Mouse (Mus musculus) forebrain, postnatal 0 days (tissue): Measurements from ENCODE around the gene Socs5. TPM values are rescaled to one million over a fixed set of nuclear protein-coding genes. Genes with fewer than 3 reads are reported as not detected.

Experiments
- ATAC-seq: fragments of 200-750 bp; cut with Nextera tagmentation; 2 replicates; pipeline ENCODE4 v1.8.0; 2017; ENCODE audit warnings: mild to moderate bottlenecking, moderate library complexity
- DNase-seq: peaks from one replicate; pipeline ENCODE4 v3.0.0-alpha.2; 2015
- H3K27ac ChIP-seq: fragments of 300-500 bp; sonication (generic); 2 replicates; pipeline ENCODE4 v1.5.1; 2014; ENCODE audit warnings: low read depth, mild to moderate bottlenecking, antibody characterized with exemption, low read length, moderate library complexity, mixed read lengths
- H3K27me3 ChIP-seq: fragments of 300-500 bp; sonication (generic); 2 replicates; pipeline ENCODE4 v1.6.1; 2014; ENCODE audit warnings: mild to moderate bottlenecking, low read length, mixed read lengths; ENCODE audit not compliant: insufficient read depth
- H3K36me3 ChIP-seq: fragments of 300-500 bp; sonication (generic); 2 replicates; pipeline ENCODE4 v1.6.1; 2014; ENCODE audit warnings: mild to moderate bottlenecking, moderate library complexity; ENCODE audit not compliant: insufficient read depth
- H3K4me1 ChIP-seq: fragments of 300-500 bp; sonication (generic); 2 replicates; pipeline ENCODE4 v1.6.1; 2014; ENCODE audit warnings: antibody characterized with exemption; ENCODE audit not compliant: insufficient read depth
- H3K4me2 ChIP-seq: fragments of 300-500 bp; sonication (generic); 2 replicates; pipeline ENCODE4 v1.6.1; 2014; ENCODE audit warnings: low read depth, mild to moderate bottlenecking, moderate library complexity
- H3K4me3 ChIP-seq: fragments of 300-500 bp; sonication (generic); 2 replicates; pipeline ENCODE4 v1.5.1; 2014; ENCODE audit warnings: low read depth, low read length, mixed read lengths
- H3K9ac ChIP-seq: fragments of 300-500 bp; sonication (generic); 2 replicates; pipeline ENCODE4 v1.6.1; 2014; ENCODE audit warnings: mild to moderate bottlenecking
- H3K9me3 ChIP-seq: fragments of 300-500 bp; sonication (generic); 2 replicates; pipeline ENCODE4 v1.6.1; 2016; ENCODE audit warnings: low read length
- CTCF ChIP-seq: sonication (generic); IDR thresholded peaks from 2 replicates; pipeline ENCODE4 v1.5.1; 2016; ENCODE audit warnings: antibody characterized with exemption, control low read depth, low read depth
- WGBS: fragments of 180-500 bp; shearing (Covaris S2); extraction: QIAGEN DNeasy Blood & Tissue Kit; methylation state at CpG from one replicate; pipeline ENCODE4 v1.1.7; 2014; 5-methylcytosine and 5-hydroxymethylcytosine counted together
- microRNA-seq, 2 experiments: library from miRNA; unstranded; fragments of <30 nt; microRNA quantifications; one replicate each; pipeline ENCODE4; 2016
- polyA plus RNA-seq: library from polyadenylated mRNA; unstranded; fragments of >200 nt; fragmentation: Nextera tagmentation; extraction: Ambion mirVana; gene quantifications from 2 replicates; pipeline ENCODE4 v1.2.1, GENCODE M21; 2015
- total RNA-seq: library from RNA; depleted of rRNA; stranded (reverse); fragments of >200 nt; gene quantifications from 2 replicates; pipeline ENCODE4 v1.2.3, GENCODE M21; 2014; rRNA removed

Socs5 gene
- total and polyA plus RNA-seq, 2 experiments from 2014 or later: 11.8 to 20.2 TPM

DNA sequence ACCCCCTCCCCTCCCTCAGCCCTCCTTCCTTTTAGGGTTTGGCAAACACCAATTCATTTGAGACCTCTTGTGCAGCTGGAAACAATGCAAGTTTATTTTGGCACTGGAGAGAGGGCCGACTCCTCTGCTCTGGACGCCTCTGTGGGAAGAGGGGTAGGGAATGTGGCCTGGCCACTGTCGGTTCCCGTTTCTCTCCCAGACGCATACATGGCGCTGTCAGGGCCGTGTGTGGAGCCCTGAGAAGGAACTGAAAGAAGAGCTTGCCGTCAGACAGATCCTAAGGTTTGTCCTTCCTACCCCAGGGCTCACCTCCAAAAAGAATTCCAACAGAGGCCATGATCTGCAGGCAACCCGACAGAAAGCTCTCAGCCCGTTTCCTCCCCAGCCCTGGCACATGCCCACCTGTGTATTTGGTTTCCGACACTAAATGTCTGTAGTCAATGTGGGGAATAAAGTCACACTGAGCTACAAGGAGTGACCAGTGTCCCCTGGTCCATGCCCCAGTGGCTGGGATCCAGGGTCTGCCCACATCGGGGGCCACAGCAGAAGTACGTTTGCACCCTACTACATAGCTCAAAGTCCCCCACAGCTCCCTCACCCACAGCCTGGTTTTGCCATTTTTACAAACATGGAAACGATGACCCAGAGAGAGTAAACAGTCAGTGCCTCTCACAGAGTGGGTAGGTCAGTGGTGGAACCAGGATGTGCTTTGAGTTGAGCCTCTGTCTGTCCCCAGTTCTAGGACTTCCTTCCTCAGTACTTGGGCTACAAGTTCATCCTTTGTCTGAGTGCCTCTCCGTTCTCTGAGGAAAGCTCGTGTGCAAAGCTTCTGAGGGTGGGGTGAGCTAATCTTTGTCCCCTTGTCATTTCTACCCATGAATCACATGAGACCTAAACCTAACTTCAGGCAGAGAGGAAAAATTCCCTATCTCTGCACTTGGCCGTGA is 68.9 kb downstream of the Socs5 start:
- no peak overlapping the region for H3K9ac ChIP-seq
- H3K27ac ChIP-seq: no peak overlapping the region
- no peak overlapping the region for H3K4me2 ChIP-seq
- H3K4me1 ChIP-seq: no peaks in the 10 kb centered on the region
- no peaks in the 10 kb centered on the region for H3K27me3 ChIP-seq
- H3K9me3 ChIP-seq: 0 out of 2 replicates have a peak, but pooled peaks cover 4% of the 10 kb centered on the region
- H3K4me3 ChIP-seq: no peak overlapping the region
- 82% methylated on average over 17 of the region's 17 CpGs for WGBS
- TF ChIP-seq CTCF: no peak
- ATAC-seq (no peak), DNase-seq (no peak)
- H3K36me3 ChIP-seq: no peaks in the 10 kb centered on the region

DNA sequence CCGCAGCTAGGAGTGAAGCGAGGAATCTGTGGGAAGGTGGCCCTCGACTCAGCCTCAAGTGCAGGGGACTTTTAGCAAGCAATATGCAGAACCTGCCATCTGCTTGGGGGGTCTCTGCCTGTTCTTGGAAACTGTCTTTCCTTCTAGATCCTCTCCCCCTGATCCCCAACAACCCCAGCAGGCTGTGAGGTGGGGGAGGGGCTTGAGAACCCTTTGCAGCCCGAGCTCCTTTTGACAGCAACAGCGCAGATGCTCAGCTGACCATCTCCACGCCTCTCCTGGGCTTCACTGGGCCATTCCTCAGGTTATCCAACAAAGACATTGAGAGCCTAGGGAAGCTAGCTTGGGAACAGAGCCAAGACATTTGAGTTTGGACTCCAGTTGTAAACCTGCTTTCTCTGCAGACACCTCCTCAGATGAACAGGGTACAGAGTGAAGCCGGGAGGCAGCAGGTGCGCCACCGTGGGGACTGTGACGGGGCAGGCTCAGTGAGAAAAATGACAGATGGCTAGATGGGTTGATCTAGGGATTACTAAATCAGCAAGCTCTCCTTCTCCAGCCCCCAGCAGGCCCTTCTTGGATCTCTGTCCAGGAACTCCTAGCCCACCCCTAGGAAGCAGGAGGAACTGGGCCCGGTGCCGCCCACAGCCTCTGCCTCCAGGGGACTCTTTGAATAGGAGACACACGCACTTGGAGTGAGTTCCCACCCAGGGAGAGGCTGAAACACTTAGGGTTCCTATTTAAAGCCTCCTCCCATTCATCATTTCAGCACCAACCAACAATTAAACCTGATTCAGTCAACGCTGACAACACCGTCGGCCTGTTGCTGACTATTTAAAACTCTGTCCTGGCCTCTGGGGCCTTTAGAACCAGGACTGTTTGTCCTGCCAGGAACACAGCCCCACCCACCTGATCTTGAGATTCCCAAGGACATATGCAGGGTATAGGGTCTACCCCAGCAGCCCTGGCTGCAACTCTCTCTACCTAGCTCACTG is 71.4 kb downstream of the Socs5 start:
- Histone ChIP-seq H3K4me2 (no peak overlapping the region), H3K9ac (no peak overlapping the region), H3K4me3 (no peak overlapping the region), H3K4me1 (no peaks in the 10 kb centered on the region), H3K36me3 (no peaks in the 10 kb centered on the region), H3K27ac (no peak overlapping the region), H3K9me3 (no peaks in the 10 kb centered on the region), H3K27me3 (no peaks in the 10 kb centered on the region)
- DNase-seq (peak; percentile 10), ATAC-seq (0 out of 2 replicates have a peak, but pooled peaks have one; percentile 8)
- TF ChIP-seq CTCF: no peak
- WGBS: 26% methylated on average over 16 of the region's 16 CpGs

DNA sequence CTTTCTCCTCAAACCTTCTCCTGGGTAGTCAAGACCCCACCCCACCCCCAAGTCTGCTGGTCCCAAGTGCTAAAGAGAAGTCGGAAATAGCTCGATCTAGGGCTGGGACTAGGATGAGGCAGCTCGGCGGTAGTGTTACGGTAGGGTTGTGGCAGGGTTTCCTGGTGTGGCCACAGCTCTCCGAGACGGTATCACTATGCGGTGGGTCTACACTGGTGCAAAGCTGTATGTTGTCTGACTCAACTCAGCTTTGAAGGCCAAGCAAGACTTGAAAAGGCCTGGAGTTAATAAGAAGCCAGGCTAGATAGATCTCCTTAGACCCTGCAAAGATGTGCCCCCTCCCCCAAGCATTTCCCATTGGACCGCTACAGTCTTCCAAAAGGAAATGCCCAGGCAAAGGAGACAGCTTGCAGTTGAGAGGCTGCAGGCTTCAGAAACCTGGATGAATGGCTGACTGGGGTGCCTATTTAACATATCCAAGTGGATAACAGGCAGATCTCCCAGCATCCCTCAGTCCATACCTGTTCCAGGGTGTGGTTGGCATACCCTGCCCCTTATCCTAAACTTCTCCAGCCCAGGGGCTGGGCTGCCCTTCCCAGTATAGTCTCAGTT is 72.6 kb downstream of the Socs5 start:
- no peaks in the 10 kb centered on the region for H3K36me3 ChIP-seq
- 90% methylated on average over 9 of the region's 9 CpGs for WGBS
- H3K27ac ChIP-seq: no peak overlapping the region
- H3K27me3 ChIP-seq: no peaks in the 10 kb centered on the region
- H3K9ac ChIP-seq: no peak overlapping the region
- no peak for TF ChIP-seq CTCF
- no peak for ATAC-seq
- no peak overlapping the region for H3K4me2 ChIP-seq
- no peak overlapping the region for H3K4me3 ChIP-seq
- no peaks in the 10 kb centered on the region for H3K9me3 ChIP-seq
- H3K4me1 ChIP-seq: no peaks in the 10 kb centered on the region
- no peak for DNase-seq

DNA sequence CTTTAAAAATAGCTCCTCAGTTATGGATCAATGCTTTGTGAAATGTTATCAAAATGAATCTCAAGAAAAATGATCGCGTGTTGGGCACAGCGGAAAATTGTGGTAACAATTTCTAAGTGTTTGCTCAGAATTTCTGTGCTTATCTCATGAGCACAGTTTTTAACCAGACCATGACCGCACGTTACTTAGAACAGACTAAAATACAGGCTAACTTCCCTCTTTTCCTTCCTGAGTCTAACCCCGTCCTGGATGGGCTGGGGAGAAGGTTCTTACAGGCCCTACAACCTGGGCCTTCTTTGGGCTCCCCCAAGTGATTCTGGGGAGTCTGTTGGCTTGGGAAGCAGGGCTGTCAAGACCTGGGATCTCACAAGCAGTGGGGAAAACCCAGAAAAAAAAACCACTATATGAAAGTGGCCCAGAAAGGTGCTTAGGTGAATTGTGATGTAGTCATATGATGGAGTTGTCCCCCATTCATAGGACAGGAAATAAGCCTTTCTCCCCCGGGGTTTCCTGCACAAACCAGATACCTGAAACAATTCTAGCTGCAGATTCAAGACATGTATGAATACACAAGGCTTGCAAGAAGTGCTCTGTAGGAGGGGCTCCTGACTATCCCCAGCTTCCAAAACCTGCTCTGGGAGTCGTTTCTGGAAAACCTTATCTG is 74.3 kb downstream of the Socs5 start:
- H3K9me3 ChIP-seq: no peaks in the 10 kb centered on the region
- no peak for DNase-seq
- no peaks in the 10 kb centered on the region for H3K27me3 ChIP-seq
- no peak overlapping the region for H3K9ac ChIP-seq
- no peaks in the 10 kb centered on the region for H3K4me1 ChIP-seq
- no peak overlapping the region for H3K4me3 ChIP-seq
- ATAC-seq: no peak
- H3K36me3 ChIP-seq: no peaks in the 10 kb centered on the region
- H3K4me2 ChIP-seq: no peak overlapping the region
- no peak overlapping the region for H3K27ac ChIP-seq
- no peak for TF ChIP-seq CTCF
- 91% methylated on average over 8 of the region's 8 CpGs for WGBS

DNA sequence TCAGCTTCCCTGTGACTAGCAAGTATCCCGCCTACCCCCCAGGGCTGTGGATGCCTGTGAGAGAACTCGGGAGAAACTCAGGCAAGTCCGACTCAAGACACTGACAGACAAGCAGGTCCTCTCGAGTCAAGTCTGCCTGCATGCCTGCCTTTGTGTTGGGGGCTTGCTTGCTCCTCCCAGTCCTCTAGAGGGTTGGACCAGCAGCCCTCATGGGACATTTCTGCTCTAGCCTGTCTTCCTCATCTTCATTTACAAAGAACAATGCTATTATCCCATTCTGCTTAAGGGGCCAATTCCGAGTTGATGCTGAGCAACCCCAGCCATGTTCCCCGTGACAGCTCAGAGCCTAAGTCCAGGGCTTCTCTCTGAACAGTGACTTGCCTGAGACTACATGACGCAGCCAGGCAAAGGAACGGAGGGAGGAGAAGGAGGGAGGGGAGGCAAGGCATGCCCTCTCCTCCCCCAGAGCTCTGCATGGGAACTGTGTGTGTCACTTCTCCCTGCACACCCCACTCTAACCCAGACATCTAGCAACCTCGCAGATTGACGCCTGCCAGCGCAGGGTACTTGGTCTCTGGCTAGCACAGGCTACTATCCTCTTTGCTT is 78.1 kb downstream of the Socs5 start:
- Histone ChIP-seq H3K36me3 (no peaks in the 10 kb centered on the region), H3K4me3 (no peak overlapping the region), H3K4me2 (no peak overlapping the region), H3K27ac (no peak overlapping the region), H3K9ac (no peak overlapping the region), H3K4me1 (no peaks in the 10 kb centered on the region), H3K9me3 (no peaks in the 10 kb centered on the region), H3K27me3 (no peaks in the 10 kb centered on the region)
- ATAC-seq: peak; percentile 27; the same call in 1 of the 2 replicates
- DNase-seq: no peak
- WGBS: 33% methylated on average over 11 of the region's 11 CpGs
- no peak for TF ChIP-seq CTCF

DNA sequence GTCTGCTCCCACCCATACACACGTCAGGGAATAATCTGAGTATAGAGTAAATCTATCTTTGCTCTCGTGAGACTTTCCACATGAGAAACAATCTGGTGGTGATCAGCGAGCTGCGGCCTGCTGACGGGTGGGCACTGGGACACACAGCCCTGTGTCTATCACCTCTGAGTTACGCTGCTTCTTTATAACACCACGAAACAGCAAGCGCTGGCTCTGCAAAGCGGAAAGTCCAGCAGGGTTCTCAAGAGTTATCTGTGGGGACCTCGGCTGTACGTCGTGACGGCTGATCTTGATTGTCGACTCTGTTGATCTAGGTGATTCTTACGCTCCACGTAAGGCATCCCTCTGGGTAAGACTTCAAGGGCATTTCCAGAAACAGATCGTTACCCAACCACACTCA is 79.5 kb downstream of the Socs5 start:
- H3K9me3 ChIP-seq: no peaks in the 10 kb centered on the region
- no peaks in the 10 kb centered on the region for H3K36me3 ChIP-seq
- no peaks in the 10 kb centered on the region for H3K27me3 ChIP-seq
- H3K27ac ChIP-seq: no peak overlapping the region
- TF ChIP-seq CTCF: no peak
- 71% methylated on average over 17 of the region's 17 CpGs for WGBS
- H3K4me1 ChIP-seq: no peaks in the 10 kb centered on the region
- no peak overlapping the region for H3K4me3 ChIP-seq
- H3K9ac ChIP-seq: no peak overlapping the region
- no peak for ATAC-seq
- no peak for DNase-seq
- H3K4me2 ChIP-seq: no peak overlapping the region

Small RNA genes within 50 kb of the gene (microRNA-seq; reads per million reads assigned to microRNA genes)
- gene Gm22346: 0 reads per million in 2 experiments

Other genes starting within 250 kb of the Socs5 start
- not detected in 2 replicates for gene Tmem247, start 190.3 kb upstream of the Socs5 start, total RNA-seq
- not detected in 2 replicates for gene Tmem247, start 190.3 kb upstream of the Socs5 start, polyA plus RNA-seq
- gene Atp6v1e2, start 159.8 kb upstream of the Socs5 start, total RNA-seq: not detected in 2 replicates
- 0.15 and 0.21 TPM in 2 replicates for gene Atp6v1e2, start 159.8 kb upstream of the Socs5 start, polyA plus RNA-seq
- 17.9 and 18.2 TPM in 2 replicates for gene Rhoq, start 144.6 kb upstream of the Socs5 start, total RNA-seq
- 2.7 and 4.0 TPM in 2 replicates for gene Rhoq, start 144.6 kb upstream of the Socs5 start, polyA plus RNA-seq
- gene Pigf, start 82.3 kb upstream of the Socs5 start, total RNA-seq: 18.2 and 19.1 TPM in 2 replicates
- 28.7 and 34.0 TPM in 2 replicates for gene Pigf, start 82.3 kb upstream of the Socs5 start, polyA plus RNA-seq
- gene Cript, start 82.1 kb upstream of the Socs5 start, total RNA-seq: 82.7 and 109 TPM in 2 replicates
- 215 and 249 TPM in 2 replicates for gene Cript, start 82.1 kb upstream of the Socs5 start, polyA plus RNA-seq
- gene Mcfd2, start 158.3 kb downstream of the Socs5 start, total RNA-seq: 35.0 and 42.5 TPM in 2 replicates
- gene Mcfd2, start 158.3 kb downstream of the Socs5 start, polyA plus RNA-seq: 37.9 and 40.7 TPM in 2 replicates
- gene Ttc7, start 175.2 kb downstream of the Socs5 start, total RNA-seq: 6.1 and 6.4 TPM in 2 replicates
- 7.0 and 7.5 TPM in 2 replicates for gene Ttc7, start 175.2 kb downstream of the Socs5 start, polyA plus RNA-seq